Mouse (Mus musculus) C2C12 (cell line): ENCODE data around the gene Lpin3. TPM values are rescaled to one million over a fixed set of nuclear protein-coding genes. Genes with fewer than 3 reads are reported as not detected.
A peak's percentile ranks its signal among the peaks of the same experiment; 100 is the strongest.

Experiments used
- H3K27me3 ChIP-seq: one replicate; pipeline ENCODE4 v1.6.1; 2011; ENCODE audit not compliant: control insufficient read depth, insufficient read depth, insufficient read length
- H3K36me3 ChIP-seq: one replicate; pipeline ENCODE4 v1.6.1; 2011; ENCODE audit not compliant: control insufficient read depth, insufficient read depth
- H3K4me3 ChIP-seq: one replicate; pipeline ENCODE4 v1.5.1; 2011; ENCODE audit warnings: mild to moderate bottlenecking, control low read depth; ENCODE audit not compliant: poor library complexity, insufficient read depth, severe bottlenecking
- H3K79me2 ChIP-seq: one replicate; pipeline ENCODE4 v1.6.1; 2011; ENCODE audit not compliant: control insufficient read depth, insufficient read depth
- H3K79me3 ChIP-seq: one replicate; pipeline ENCODE4 v1.6.1; 2011; ENCODE audit warnings: low read depth, control low read depth
- H3ac ChIP-seq: one replicate; pipeline ENCODE3; 2011; ENCODE audit warnings: low read depth; ENCODE audit not compliant: control insufficient read depth, insufficient read length
- CEBPB ChIP-seq: IDR thresholded peaks from one replicate; pipeline ENCODE4 v1.6.1; 2011; ENCODE audit warnings: low read depth, mild to moderate bottlenecking, control low read depth, moderate library complexity
- CTCF ChIP-seq: IDR thresholded peaks from one replicate; pipeline ENCODE4 v1.5.1; 2011; ENCODE audit not compliant: control insufficient read depth, insufficient read depth, insufficient read length
- FOSL1 ChIP-seq: IDR thresholded peaks from one replicate; pipeline ENCODE4 v1.8.0; 2011; ENCODE audit warnings: mild to moderate bottlenecking, low read length; ENCODE audit not compliant: poor library complexity, insufficient read depth, severe bottlenecking
- MAX ChIP-seq: IDR thresholded peaks from one replicate; pipeline ENCODE4 v1.6.1; 2011; ENCODE audit warnings: mild to moderate bottlenecking, control low read depth
- MYOD1 ChIP-seq: IDR thresholded peaks from one replicate; pipeline ENCODE4 v1.6.1; 2011; ENCODE audit warnings: low read depth; ENCODE audit not compliant: control insufficient read depth, insufficient read length
- MYOG ChIP-seq: IDR thresholded peaks from one replicate; pipeline ENCODE4 v1.6.1; 2011; ENCODE audit not compliant: control insufficient read depth, insufficient read length; ENCODE audit errors: extremely low read depth
- USF1 ChIP-seq: IDR thresholded peaks from one replicate; pipeline ENCODE4 v1.6.1; 2011; ENCODE audit warnings: low read depth, mild to moderate bottlenecking, control low read depth, moderate library complexity
- polyA plus RNA-seq: library from polyadenylated mRNA; unstranded; fragments of >200 nt; fragmentation: generic; extraction: Trizol; gene quantifications from one replicate; pipeline ENCODE4 v1.2.1, GENCODE M21; 2012; ENCODE audit warnings: missing spikeins

The Lpin3 gene
- polyA plus RNA-seq, 1 experiment, result 10.4 TPM

DNA sequence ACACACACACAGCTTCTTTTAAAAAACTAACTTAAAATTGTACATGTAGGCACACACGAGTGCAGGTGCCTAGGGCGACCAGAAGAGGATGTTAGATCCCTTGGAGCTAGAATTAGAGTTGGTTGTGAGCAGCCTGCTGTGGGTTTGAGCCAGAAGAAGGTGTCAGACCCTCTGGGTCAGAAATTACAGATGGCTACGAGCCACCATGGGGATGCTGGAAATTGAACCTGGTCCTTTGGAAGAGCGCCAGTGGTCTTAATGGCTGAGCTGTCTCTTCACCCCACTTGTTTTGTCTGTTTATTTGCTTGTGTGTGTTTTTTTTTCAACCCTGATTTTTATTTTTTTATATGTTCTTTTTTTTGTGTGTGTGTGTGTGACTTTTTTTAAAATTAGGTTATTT lies 54.0 kb downstream of the Lpin3 start:
- TF ChIP-seq MAX, result no peak
- TF ChIP-seq MYOD1, result no peak
- TF ChIP-seq CEBPB, result no peak
- TF ChIP-seq FOSL1, result no peak
- no peak for TF ChIP-seq MYOG
- TF ChIP-seq USF1, result no peak
- TF ChIP-seq CTCF, result no peak

DNA sequence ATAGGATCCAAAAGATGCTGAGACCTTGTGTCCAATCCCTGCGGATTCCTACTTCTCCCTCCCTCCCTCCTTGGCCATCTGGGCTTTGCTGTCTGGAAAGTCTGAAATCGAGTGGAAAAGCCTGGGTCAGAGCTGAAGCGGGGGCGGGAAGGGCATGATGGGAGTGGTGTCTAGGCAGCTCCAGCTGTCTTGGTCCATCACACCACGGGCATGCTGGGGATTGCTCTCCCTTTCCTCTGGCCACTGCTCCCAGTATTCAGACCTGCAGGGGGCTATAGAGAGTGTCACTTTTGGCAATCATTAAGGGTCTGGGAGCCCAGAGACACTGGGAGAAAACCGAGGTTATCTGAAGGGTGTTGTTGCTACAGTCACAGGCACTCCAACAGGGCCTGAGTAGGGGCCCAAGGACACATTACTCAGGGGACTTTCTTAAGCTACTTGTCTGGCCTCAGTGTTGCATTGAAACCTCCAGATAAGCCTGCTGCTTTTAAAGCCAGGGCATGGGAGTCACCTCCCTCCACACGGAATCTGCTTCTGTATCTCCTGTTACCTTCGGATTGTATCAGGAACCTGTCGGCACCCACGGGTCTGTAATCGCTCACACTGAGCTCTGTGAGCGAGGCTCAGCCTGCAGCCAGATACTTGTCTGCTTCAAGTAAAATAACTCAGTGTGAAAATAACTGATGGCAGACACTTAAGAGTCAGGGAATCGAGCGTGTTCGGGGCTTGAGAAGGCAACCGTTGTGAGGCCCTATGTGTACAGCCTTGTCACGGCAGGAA lies 60.6 kb downstream of the Lpin3 start:
- no peaks in the 10 kb centered on the region for H3K27me3 ChIP-seq
- H3K79me3 ChIP-seq, result no peaks in the 10 kb centered on the region
- no peaks in the 10 kb centered on the region for H3K36me3 ChIP-seq
- H3ac ChIP-seq, result no peak overlapping the region
- H3K4me3 ChIP-seq, result no peak overlapping the region
- TF ChIP-seq CTCF (peak; percentile 6), MYOG (no peak), USF1 (no peak), MYOD1 (peak; percentile 95), CEBPB (no peak), FOSL1 (no peak), MAX (no peak)
- H3K79me2 ChIP-seq, result no peaks in the 10 kb centered on the region

More for the DNA sequence above, 54.0 kb downstream of the Lpin3 start:
- Histone ChIP-seq H3K79me3 (no peaks in the 10 kb centered on the region), H3K79me2 (no peaks in the 10 kb centered on the region), H3K36me3 (no peaks in the 10 kb centered on the region), H3K4me3 (no peak overlapping the region), H3ac (no peak overlapping the region), H3K27me3 (no peaks in the 10 kb centered on the region)

DNA sequence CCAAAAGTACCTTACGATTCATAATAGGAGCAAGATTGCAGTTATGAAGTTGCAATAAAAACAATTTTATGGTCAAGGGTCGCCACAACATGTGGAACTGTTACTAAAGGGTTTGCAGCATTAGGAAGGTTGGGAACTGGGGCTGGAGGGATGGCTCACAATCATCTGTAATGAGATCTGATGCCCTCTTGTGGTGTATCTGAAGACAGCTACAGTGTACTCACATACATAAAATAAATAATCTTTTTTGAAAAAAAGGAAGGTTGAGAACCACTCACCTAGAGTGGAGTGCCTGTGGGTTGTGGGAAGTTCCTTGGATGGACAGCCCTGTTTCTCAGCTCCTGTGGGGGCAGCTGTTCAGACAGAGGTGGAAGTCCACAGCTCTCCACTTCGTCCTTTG lies 62.0 kb downstream of the Lpin3 start:
- no peaks in the 10 kb centered on the region for H3K27me3 ChIP-seq
- H3ac ChIP-seq, result no peak overlapping the region
- TF ChIP-seq USF1, result no peak
- no peak for TF ChIP-seq MYOG
- H3K79me3 ChIP-seq, result no peaks in the 10 kb centered on the region
- H3K4me3 ChIP-seq, result no peak overlapping the region
- no peaks in the 10 kb centered on the region for H3K79me2 ChIP-seq
- no peaks in the 10 kb centered on the region for H3K36me3 ChIP-seq

DNA sequence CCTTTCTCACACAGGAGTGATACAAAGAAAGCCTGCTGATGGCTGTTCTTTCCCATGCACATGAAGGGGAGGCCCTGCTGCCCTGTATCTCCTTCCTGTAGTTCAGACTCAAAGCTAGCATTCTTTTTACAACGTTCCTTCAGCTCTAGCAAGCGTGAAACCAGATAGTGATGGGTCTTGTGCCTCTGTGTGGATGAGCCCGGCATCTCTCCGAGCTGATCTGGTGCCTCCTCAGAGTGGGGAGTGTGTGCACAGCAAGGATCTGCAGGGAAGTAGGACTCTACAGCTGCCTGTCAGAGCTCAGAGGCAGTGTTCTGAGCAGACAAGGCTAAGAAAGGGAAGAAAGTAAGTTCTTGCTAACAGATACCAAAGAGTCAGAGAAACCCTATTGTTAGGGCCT lies 71.1 kb downstream of the Lpin3 start:
- TF ChIP-seq MYOD1 (no peak), CTCF (no peak), FOSL1 (no peak), CEBPB (no peak), MAX (no peak), MYOG (no peak)
- H3K27me3 ChIP-seq, result no peaks in the 10 kb centered on the region
- H3K36me3 ChIP-seq, result peaks cover 39% of the 10 kb centered on the region

DNA sequence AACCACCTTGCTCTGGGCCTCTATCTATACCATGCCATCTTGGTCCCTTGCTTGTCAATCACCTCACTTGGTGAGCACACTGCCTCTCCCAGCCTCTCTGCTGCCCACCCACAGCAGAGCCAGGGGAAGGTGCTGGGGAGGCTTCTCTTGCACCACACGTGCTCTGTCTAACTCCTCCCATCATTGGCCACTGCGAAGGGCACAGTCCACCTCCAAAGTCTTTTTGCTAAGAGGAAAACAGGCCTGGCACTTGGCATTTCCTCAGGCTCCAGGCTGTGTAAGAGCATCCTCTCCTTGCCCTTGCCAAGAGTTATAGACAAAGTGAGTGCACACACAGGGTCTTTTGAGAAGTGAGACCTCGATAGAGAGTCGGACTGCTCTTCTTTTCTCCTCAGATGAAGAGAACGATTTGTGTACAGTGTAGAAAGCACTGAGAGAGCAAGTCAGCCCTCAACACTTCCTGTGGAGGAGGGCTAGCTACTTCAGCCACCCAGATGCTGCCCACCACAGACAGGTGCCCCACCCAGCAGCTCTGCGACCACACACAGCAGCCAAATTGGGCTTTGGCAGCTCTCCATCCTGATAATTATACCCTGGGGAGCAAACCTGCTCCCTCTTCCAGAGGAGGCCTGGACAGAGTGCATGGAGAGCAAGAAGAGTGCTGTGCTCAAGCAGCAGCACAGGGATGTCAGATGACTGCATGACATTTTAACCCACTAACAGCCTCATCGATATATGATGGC lies 72.8 kb downstream of the Lpin3 start:
- Histone ChIP-seq H3K27me3 (no peaks in the 10 kb centered on the region), H3K36me3 (peaks cover 39% of the 10 kb centered on the region), H3ac (no peak overlapping the region), H3K4me3 (no peak overlapping the region), H3K79me3 (no peaks in the 10 kb centered on the region), H3K79me2 (no peaks in the 10 kb centered on the region)
- TF ChIP-seq CEBPB (no peak), FOSL1 (no peak), CTCF (no peak), MYOG (no peak), MAX (no peak), MYOD1 (no peak), USF1 (no peak)

More for the DNA sequence above, 71.1 kb downstream of the Lpin3 start:
- Histone ChIP-seq H3K79me2 (no peaks in the 10 kb centered on the region), H3K79me3 (no peaks in the 10 kb centered on the region), H3ac (no peak overlapping the region), H3K4me3 (no peak overlapping the region)

DNA sequence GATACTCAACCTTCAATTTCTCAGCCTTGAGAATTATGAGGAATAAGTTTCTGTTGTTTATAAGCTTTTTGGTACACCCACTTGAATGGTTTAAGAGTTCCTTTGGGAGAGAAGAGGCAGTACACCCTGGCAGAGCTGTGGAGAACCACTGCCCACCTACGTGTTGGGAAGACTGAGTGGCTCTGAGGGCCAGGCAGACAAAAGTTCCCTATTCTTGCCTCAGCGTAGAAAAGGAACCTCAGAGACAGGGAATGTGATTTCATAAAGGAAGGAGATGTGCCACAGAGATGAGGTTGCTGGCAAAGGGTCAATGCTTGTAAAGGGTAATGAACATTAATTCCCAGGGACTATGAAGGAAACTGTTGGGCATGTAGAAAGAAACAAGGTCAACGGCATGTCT lies 74.1 kb downstream of the Lpin3 start:
- TF ChIP-seq FOSL1 (no peak), MYOD1 (no peak)
- H3K79me2 ChIP-seq, result no peaks in the 10 kb centered on the region
- no peak overlapping the region for H3ac ChIP-seq
- no peaks in the 10 kb centered on the region for H3K27me3 ChIP-seq
- no peak overlapping the region for H3K4me3 ChIP-seq
- no peaks in the 10 kb centered on the region for H3K79me3 ChIP-seq
- H3K36me3 ChIP-seq, result peaks cover 38% of the 10 kb centered on the region
